Mouse (Mus musculus): ENCODE measurements around the gene H2-Q2. TPM values are rescaled to one million over a fixed set of nuclear protein-coding genes. Genes with fewer than 3 reads are reported as not detected.
"Not testable (repeated sequence)": the region's sequence is repeated elsewhere in the genome, so short reads cannot be mapped to it uniquely, and the experiment has no call there.

Gene H2-Q2
- 10.3 and 10.4 TPM in 2 replicates for polyA plus RNA-seq (2015; fragmentation: Nextera tagmentation; extraction: Ambion mirVana)

DNA sequence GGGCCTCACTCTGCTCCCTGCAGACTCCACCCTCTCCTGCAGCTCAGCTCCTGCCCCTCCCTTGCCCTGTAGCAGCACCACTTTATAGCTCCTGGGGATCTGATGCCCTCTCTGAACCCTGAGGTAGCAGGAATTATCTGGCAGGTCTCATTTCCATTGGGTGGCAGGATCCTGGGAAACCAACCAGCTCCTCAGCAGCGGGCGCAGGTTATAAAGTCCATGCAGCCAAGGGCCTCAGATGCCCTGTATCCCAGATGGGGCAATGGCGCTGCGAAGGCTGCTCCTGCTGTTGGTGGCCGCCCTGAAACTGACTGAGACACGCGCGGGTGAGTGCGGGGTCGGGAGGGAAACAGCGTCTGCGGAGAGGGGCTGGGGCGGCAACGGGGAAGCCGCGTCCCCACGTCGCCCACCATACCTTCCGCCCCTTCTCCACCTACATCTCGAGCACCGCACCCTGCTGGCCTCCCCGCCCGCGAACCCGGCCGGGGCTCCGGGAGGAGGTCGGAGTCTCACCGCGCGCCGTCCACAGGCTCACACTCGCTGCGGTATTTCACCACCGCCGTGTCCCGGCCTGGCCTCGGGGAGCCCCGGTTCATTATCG lies at the start of gene H2-Q2:
H2-Q2 (plus strand) TSS at position 172 of the 601 bp plus-strand sequence.
- Histone ChIP-seq H3K4me2 (replicated peaks; ENCODE audit: low read depth, low read length) (peak within 1 kb of the TSS; percentile 63), H3K36me3 (ENCODE audit: insufficient read depth, low read length) (no peaks in the 10 kb centered on the region), H3K4me1 (ENCODE audit: insufficient read depth, low read depth, low read length) (no peaks in the 10 kb centered on the region), H3K27me3 (replicated peaks; ENCODE audit: insufficient read depth, low read length) (peaks cover 12% of the 10 kb centered on the region), H3K4me3 (ENCODE audit: low read depth, low read length) (peak within 1 kb of the TSS; percentile 47), H3K27ac (ENCODE audit: low read length) (no peak within 1 kb of the TSS), H3K9me3 (ENCODE audit: low read length) (no peaks in the 10 kb centered on the region), H3K9ac (replicated peaks; ENCODE audit: low read depth) (0 out of 2 replicates have a peak within 1 kb of the TSS, but pooled peaks have one; percentile 23)
- no peak for TF ChIP-seq CTCF (IDR thresholded peaks at IDR 0.05)
- TF ChIP-seq EP300 (IDR thresholded peaks at IDR 0.05): no peak
- DNase-seq (ENCODE audit: low spot score) (no peak), ATAC-seq (peak; percentile 62)
- 5% methylated on average over 35 of the region's 40 CpGs for WGBS

DNA sequence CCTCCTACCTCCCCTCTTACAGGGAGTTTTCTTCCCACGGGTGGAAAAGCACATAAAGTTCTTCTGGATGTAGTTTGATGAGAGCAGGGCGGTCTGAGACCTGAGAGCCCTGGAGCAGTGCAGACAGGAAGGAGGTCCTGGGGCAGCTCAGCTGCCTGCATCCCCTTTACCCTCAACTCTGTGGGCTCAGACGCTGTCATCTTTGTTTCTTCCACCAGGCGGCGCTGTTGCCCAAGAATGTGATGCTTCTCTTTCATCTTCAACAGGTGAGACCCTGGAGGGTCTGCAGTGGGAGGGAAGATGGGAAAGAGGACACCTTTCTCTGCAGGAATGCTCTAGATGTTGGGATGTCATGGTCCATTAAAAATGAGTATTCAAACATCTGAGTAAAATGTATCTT lies 46.2 kb upstream of the H2-Q2 start:
- H3K4me1 ChIP-seq (ENCODE audit: insufficient read depth, low read depth, low read length); H3K27me3 ChIP-seq (replicated peaks; ENCODE audit: insufficient read depth, low read length); H3K36me3 ChIP-seq (ENCODE audit: insufficient read depth, low read length); ATAC-seq; H3K4me3 ChIP-seq (ENCODE audit: low read depth, low read length); H3K9me3 ChIP-seq (ENCODE audit: low read length); H3K27ac ChIP-seq (ENCODE audit: low read length); DNase-seq (ENCODE audit: low spot score); H3K4me2 ChIP-seq (replicated peaks; ENCODE audit: low read depth, low read length); H3K9ac ChIP-seq (replicated peaks; ENCODE audit: low read depth): not testable (repeated sequence)
- TF ChIP-seq CTCF (IDR thresholded peaks at IDR 0.05): peak; percentile 83
- WGBS: 3% methylated on average over 5 of the region's 5 CpGs

DNA sequence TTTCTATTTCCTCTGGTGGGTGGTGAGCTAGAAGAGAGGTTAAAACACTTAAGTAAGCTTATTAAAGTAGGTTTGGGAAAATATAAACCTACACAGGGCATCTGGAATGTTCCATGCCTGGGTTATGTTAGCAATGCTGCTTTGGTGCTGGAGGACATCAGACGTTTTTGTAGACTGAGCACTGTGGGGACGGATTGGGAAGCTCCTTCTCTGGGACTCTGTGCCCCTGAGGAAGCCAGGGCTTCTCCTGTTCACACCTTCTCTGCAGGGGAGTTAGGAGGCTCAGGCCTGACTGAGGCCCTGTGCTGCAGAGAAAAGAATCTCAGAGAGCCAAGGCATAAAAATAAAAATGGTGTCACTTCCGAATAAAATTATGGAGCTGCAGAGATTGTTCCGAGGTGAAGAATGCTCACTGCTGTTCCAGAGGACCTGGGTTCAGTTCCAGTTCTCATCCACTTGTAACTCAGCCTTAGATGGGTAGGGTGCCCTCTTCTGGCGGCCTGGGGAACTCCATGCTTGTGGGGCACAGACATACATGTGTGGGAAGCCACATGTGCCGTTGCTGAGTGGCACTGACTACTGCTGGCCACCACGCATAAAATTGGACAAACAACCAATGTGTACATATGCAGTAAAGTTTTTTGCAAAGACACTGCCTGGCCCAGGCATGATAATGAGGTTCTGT lies 41.6 kb upstream of the H2-Q2 start:
- WGBS: 85% methylated on average over 7 of the region's 7 CpGs
- not testable (repeated sequence) for H3K4me1 ChIP-seq (ENCODE audit: insufficient read depth, low read depth, low read length); H3K4me2 ChIP-seq (replicated peaks; ENCODE audit: low read depth, low read length); ATAC-seq; H3K27ac ChIP-seq (ENCODE audit: low read length); H3K27me3 ChIP-seq (replicated peaks; ENCODE audit: insufficient read depth, low read length); H3K4me3 ChIP-seq (ENCODE audit: low read depth, low read length); H3K36me3 ChIP-seq (ENCODE audit: insufficient read depth, low read length); DNase-seq (ENCODE audit: low spot score); H3K9me3 ChIP-seq (ENCODE audit: low read length); H3K9ac ChIP-seq (replicated peaks; ENCODE audit: low read depth)

DNA sequence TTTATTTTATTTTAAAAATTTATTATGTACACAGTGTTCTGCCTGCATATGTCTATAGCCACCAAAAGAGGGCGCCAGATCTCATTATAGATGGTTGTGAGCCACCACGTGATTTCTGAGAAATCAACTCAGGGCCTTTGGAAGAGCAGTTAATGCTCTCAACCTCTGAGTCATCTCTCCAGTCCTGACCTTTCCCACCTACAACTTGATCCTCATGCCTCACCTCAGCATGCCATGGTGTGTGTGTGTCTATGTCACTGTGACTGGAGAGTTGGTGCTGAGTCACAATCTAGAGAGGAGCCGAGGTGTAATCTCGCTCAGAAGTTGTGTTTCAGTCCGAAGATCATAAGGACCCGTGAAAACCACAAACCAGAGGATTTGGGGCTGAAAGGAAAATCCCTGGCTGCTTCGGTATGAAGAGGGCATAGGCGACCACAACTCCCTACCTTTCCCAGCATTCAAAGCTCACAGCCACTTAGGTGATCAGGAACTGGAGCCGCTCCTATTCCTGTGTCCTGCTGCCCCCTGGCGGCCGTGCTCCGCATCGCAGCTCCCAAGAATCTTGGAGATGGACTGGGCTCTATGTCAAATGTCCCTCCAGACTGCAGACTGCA lies 40.3 kb upstream of the H2-Q2 start:
- Histone ChIP-seq H3K4me1 (ENCODE audit: insufficient read depth, low read depth, low read length) (no peaks in the 10 kb centered on the region), H3K4me3 (ENCODE audit: low read depth, low read length) (no peak overlapping the region), H3K4me2 (replicated peaks; ENCODE audit: low read depth, low read length) (no peak overlapping the region), H3K27ac (ENCODE audit: low read length) (no peak overlapping the region), H3K36me3 (ENCODE audit: insufficient read depth, low read length) (no peaks in the 10 kb centered on the region), H3K9me3 (ENCODE audit: low read length) (no peaks in the 10 kb centered on the region), H3K9ac (replicated peaks; ENCODE audit: low read depth) (no peak overlapping the region), H3K27me3 (replicated peaks; ENCODE audit: insufficient read depth, low read length) (no peaks in the 10 kb centered on the region)
- WGBS: 25% methylated on average over 13 of the region's 13 CpGs
- ATAC-seq (peak; percentile 81), DNase-seq (ENCODE audit: low spot score) (peak; percentile 71)
- TF ChIP-seq EP300 (IDR thresholded peaks at IDR 0.05) (0 out of 2 replicates have a peak, but pooled peaks have one; percentile 11), CTCF (IDR thresholded peaks at IDR 0.05) (peak; percentile 91)

DNA sequence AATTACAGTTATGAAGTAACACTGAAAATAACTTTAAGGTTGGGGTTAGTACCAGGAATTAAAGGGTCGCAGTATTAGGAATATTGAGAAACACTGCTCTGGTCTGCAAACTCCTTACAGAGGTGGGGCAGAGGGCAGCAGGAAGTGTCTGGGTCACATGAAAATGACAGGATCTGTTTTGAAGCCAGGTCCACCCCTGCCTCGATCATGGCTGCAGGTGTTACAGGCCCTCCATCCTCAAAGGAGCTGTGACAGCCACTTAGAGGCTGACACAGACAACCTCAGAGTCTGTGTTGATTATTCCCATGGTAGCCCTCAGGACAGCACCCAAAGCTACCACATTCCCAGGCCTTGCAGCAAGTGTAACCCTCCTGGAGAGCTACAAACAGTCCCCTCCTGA lies 38.8 kb upstream of the H2-Q2 start:
- H3K36me3 ChIP-seq (ENCODE audit: insufficient read depth, low read length): no peaks in the 10 kb centered on the region
- no peaks in the 10 kb centered on the region for H3K9me3 ChIP-seq (ENCODE audit: low read length)
- H3K27ac ChIP-seq (ENCODE audit: low read length): no peak overlapping the region
- WGBS: 64% methylated on average over 2 of the region's 2 CpGs
- H3K9ac ChIP-seq (replicated peaks; ENCODE audit: low read depth): no peak overlapping the region
- no peak for DNase-seq (ENCODE audit: low spot score)
- H3K4me2 ChIP-seq (replicated peaks; ENCODE audit: low read depth, low read length): no peak overlapping the region
- ATAC-seq: no peak
- no peaks in the 10 kb centered on the region for H3K4me1 ChIP-seq (ENCODE audit: insufficient read depth, low read depth, low read length)
- TF ChIP-seq CTCF (IDR thresholded peaks at IDR 0.05) (no peak), EP300 (IDR thresholded peaks at IDR 0.05) (no peak)
- H3K27me3 ChIP-seq (replicated peaks; ENCODE audit: insufficient read depth, low read length): no peaks in the 10 kb centered on the region
- no peak overlapping the region for H3K4me3 ChIP-seq (ENCODE audit: low read depth, low read length)

DNA sequence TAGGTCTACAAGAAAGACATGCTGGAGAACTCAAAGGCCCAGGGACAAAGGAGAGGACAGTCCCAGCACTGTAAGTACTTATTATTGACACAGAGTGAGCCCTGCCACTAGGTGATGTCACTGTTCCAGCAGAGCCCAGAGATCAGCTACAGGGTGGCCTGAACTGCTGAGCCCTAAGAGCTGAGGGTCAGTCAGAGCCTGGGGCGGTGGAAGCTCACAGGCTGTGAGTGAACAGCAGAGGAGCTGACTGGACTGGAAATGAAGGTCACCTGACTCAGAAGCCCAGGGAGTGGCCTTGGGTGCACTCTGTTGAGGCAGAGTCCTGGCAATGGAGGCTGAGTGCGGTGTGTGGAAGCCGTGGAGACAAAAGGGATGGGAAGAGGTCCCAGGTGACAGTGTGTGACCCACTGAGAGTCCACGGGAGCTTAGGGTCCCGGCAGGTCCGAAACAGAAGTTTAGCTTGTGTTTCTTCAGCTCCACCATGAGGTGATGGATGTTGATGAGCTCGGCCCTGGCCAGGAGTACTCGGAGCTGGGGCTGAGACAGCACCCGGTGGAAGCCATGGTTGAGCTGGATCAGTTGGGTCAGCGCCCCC lies 38.2 kb upstream of the H2-Q2 start:
- 78% methylated on average over 10 of the region's 10 CpGs for WGBS
- no peak for DNase-seq (ENCODE audit: low spot score)
- H3K27ac ChIP-seq (ENCODE audit: low read length): no peak overlapping the region
- H3K27me3 ChIP-seq (replicated peaks; ENCODE audit: insufficient read depth, low read length): no peaks in the 10 kb centered on the region
- ATAC-seq: no peak
- H3K9ac ChIP-seq (replicated peaks; ENCODE audit: low read depth): no peak overlapping the region
- H3K4me3 ChIP-seq (ENCODE audit: low read depth, low read length): no peak overlapping the region
- H3K4me1 ChIP-seq (ENCODE audit: insufficient read depth, low read depth, low read length): no peaks in the 10 kb centered on the region
- no peak overlapping the region for H3K4me2 ChIP-seq (replicated peaks; ENCODE audit: low read depth, low read length)
- TF ChIP-seq CTCF (IDR thresholded peaks at IDR 0.05) (no peak), EP300 (IDR thresholded peaks at IDR 0.05) (no peak)
- H3K36me3 ChIP-seq (ENCODE audit: insufficient read depth, low read length): no peaks in the 10 kb centered on the region
- no peaks in the 10 kb centered on the region for H3K9me3 ChIP-seq (ENCODE audit: low read length)
